Mouse (Mus musculus) neutrophil, adult 5-6 weeks (primary cell): ENCODE measurements around the gene Dmrtc1c1. TPM values are rescaled to one million over a fixed set of nuclear protein-coding genes. Genes with fewer than 3 reads are reported as not detected.
"Not testable (repeated sequence)": the region's sequence is repeated elsewhere in the genome, so short reads cannot be mapped to it uniquely, and the experiment has no call there.

ENCODE experiments used
- ATAC-seq: fragments of 151-379, 151-347 bp; 2 replicates; pipeline ENCODE4 v1.8.0; 2017; ENCODE audit warnings: mild to moderate bottlenecking, moderate TSS enrichment; ENCODE audit not compliant: insufficient number of reproducible peaks, poor library complexity, low FRiP score, severe bottlenecking; ENCODE audit errors: extremely low read depth
- total RNA-seq: library from RNA; stranded (forward); fragments of 200-1000 nt; gene quantifications from 2 replicates; pipeline ENCODE4 v1.2.3, GENCODE M21; 2017

Gene Dmrtc1c1
- not detected in 2 replicates for total RNA-seq

- ATAC-seq, result not testable (repeated sequence)
These were observed at the start of gene Dmrtc1c1 for GRCm38 (mm10) chrX:102802663-102803062. Gene Dmrtc1c1 (plus strand): TSS chrX:102802963.

GRCm38 (mm10) chrX:102765878-102766277 is 36.9 kb upstream of the Dmrtc1c1 start:
- ATAC-seq, result no peak

DNA sequence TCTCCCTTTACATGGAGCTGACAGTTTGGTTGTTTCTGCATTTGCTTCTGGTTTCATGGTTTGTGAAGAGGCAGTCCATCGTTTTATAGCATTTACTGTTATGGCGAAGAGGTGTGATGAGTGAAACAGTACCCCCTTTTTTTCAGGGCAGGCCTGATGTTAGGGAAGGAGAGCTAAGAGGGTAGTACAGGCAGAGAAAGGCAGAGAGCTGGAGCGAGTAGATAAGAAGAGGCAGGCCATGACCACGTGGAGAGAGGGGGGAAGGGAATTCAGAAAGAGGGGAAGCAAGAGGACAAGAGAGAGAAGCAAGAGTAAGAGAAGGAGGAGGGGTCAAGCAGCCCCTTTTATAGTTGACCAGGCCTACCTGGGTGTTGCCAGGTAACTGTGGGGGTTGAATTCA is 9.5 kb downstream of the Dmrtc1c1 start:
- no peak for ATAC-seq

DNA sequence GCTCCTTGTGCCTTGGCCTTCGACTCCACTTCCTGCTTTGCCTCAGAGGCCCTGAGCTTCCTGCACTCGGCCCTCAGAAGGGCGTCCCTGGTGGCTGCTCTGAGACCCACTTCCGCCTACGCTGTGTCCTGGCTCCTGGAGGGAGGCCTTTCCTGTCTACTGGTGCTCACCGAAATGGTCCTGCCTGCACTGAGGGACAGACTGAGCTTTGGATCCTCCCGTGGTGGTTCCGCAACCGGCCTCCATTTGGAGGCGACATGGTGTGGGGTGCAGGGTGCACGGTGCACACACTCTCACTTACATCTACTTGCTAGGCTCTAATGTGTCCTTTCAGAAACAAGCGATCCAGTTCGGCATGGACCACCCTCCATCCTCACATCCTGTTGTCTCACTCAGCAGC is 51.8 kb downstream of the Dmrtc1c1 start, which contains the start of gene Dmrtc1c2:
Gene Dmrtc1c2 (minus strand): TSS at position 101 of the 400 bp plus-strand sequence.
- ATAC-seq, result not testable (repeated sequence)

Other genes starting within 250 kb of the Dmrtc1c1 start
- 12.3 and 13.2 TPM in 2 replicates for gene Phka1, start 158.7 kb upstream of the Dmrtc1c1 start, total RNA-seq
- gene Gm3880, start 116.0 kb upstream of the Dmrtc1c1 start, total RNA-seq, result not detected in 2 replicates
- gene Gm9112, start 95.3 kb upstream of the Dmrtc1c1 start, total RNA-seq, result not detected in 2 replicates
- not detected in 2 replicates for gene Dmrtc1b, start 95.1 kb upstream of the Dmrtc1c1 start, total RNA-seq
- gene Dmrtc1c2, start 51.7 kb downstream of the Dmrtc1c1 start, total RNA-seq, result not detected in 2 replicates
- gene 1700031F05Rik, start 65.0 kb downstream of the Dmrtc1c1 start, total RNA-seq, result not detected in 2 replicates
- gene Dmrtc1a, start 105.7 kb downstream of the Dmrtc1c1 start, total RNA-seq, result not detected in 2 replicates
- not detected in 2 replicates for gene 1700011M02Rik, start 105.9 kb downstream of the Dmrtc1c1 start, total RNA-seq
- gene 1700018G05Rik, start 125.4 kb downstream of the Dmrtc1c1 start, total RNA-seq, result not detected in 2 replicates